Mouse (Mus musculus): ENCODE measurements around the gene Lhx5. TPM values are rescaled to one million over a fixed set of nuclear protein-coding genes. Genes with fewer than 3 reads are reported as not detected.

Gene Lhx5
- polyA plus RNA-seq, 1 experiment from 2014 or later: 0.16 TPM

GRCm38 (mm10) chr5:120420106-120420505 lies 11.4 kb upstream of the Lhx5 start:
- Histone ChIP-seq H3K4me2 (replicated peaks; ENCODE audit: low read depth) (no peak overlapping the region), H3K36me3 (ENCODE audit: control insufficient read depth, insufficient read depth, low read length) (no peaks in the 10 kb centered on the region), H3K9me3 (ENCODE audit: control insufficient read depth, low read length) (no peaks in the 10 kb centered on the region), H3K9ac (ENCODE audit: low read length) (no peak overlapping the region), H3K27ac (replicated peaks) (no peak overlapping the region), H3K4me1 (replicated peaks; ENCODE audit: control insufficient read depth, insufficient read depth) (no peaks in the 10 kb centered on the region), H3K27me3 (ENCODE audit: control insufficient read depth, insufficient read depth, low read length) (no peaks in the 10 kb centered on the region; the same call in 1 of the 2 replicates), H3K4me3 (ENCODE audit: low read depth, low read length) (no peak overlapping the region)
- no peak for ATAC-seq (ENCODE audit: low FRiP score, low TSS enrichment)
- TF ChIP-seq CTCF (IDR thresholded peaks at IDR 0.05; ENCODE audit: low read depth): no peak
- TF ChIP-seq EP300 (optimal IDR thresholded peaks at IDR 0.05): no peak
- no peak for DNase-seq (ENCODE audit: low spot score)
- WGBS: 78% methylated on average over 8 of the region's 8 CpGs

- TF ChIP-seq EP300 (optimal IDR thresholded peaks at IDR 0.05) (no peak), CTCF (IDR thresholded peaks at IDR 0.05; ENCODE audit: low read depth) (peak; percentile 10; the same call in 1 of the 2 replicates)
- Histone ChIP-seq H3K27ac (replicated peaks) (no peak overlapping the region), H3K36me3 (ENCODE audit: control insufficient read depth, insufficient read depth, low read length) (no peaks in the 10 kb centered on the region), H3K4me3 (ENCODE audit: low read depth, low read length) (no peak overlapping the region), H3K9me3 (ENCODE audit: control insufficient read depth, low read length) (no peaks in the 10 kb centered on the region), H3K9ac (ENCODE audit: low read length) (no peak overlapping the region), H3K4me2 (replicated peaks; ENCODE audit: low read depth) (no peak overlapping the region), H3K27me3 (ENCODE audit: control insufficient read depth, insufficient read depth, low read length) (peaks cover 11% of the 10 kb centered on the region), H3K4me1 (replicated peaks; ENCODE audit: control insufficient read depth, insufficient read depth) (no peaks in the 10 kb centered on the region)
- peak; percentile 89 for DNase-seq (ENCODE audit: low spot score)
- ATAC-seq (ENCODE audit: low FRiP score, low TSS enrichment): peak; percentile 76
- WGBS: 1% methylated on average over 19 of the region's 19 CpGs
These were observed 7.5 kb upstream of the Lhx5 start for GRCm38 (mm10) chr5:120424039-120424438.

DNA sequence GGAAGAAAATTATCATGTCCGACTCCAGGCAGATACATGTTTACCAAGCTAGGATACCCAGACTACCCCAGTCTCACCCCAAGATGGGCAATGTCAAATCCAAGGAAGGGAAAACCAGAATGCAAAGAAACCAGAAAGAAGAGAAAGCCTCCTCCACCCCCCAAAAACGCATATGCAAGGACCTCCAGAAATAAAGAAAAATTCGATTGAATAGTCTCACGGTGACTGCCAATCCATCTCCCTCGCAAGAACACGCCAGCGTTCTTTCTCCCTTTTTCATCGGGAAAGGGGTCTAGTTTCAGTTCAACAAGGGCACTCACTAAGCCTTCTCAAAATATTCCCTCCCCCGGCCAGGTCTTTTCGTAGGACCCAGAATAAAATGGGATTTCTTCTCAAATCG lies 6.8 kb upstream of the Lhx5 start:
- WGBS: 2% methylated on average over 11 of the region's 11 CpGs

DNA sequence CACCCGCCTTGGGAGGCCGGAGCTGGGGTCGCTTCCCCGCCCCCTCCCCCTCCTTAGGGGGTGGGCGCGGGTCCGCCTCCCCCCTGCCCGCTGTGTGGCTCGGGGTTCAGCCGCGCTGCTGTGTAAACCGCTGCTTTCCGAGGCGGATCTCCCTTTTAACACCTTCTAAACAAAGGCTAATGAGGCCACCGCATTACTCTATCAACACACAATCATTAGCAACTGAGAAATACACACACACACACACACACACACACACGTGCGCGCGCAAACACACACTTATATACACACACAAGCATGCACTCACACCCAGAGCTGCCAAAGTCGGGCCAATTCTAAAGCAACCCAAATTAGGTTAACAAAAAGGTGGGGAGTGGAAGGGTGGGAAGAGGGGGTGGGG lies 5.8 kb upstream of the Lhx5 start:
- Histone ChIP-seq H3K36me3 (ENCODE audit: control insufficient read depth, insufficient read depth, low read length) (no peaks in the 10 kb centered on the region), H3K27me3 (ENCODE audit: control insufficient read depth, insufficient read depth, low read length) (peaks cover 13% of the 10 kb centered on the region), H3K9ac (ENCODE audit: low read length) (no peak overlapping the region), H3K9me3 (ENCODE audit: control insufficient read depth, low read length) (no peaks in the 10 kb centered on the region), H3K4me2 (replicated peaks; ENCODE audit: low read depth) (no peak overlapping the region), H3K27ac (replicated peaks) (no peak overlapping the region), H3K4me1 (replicated peaks; ENCODE audit: control insufficient read depth, insufficient read depth) (no peaks in the 10 kb centered on the region), H3K4me3 (ENCODE audit: low read depth, low read length) (no peak overlapping the region)
- no peak for DNase-seq (ENCODE audit: low spot score)
- no peak for TF ChIP-seq CTCF (IDR thresholded peaks at IDR 0.05; ENCODE audit: low read depth)
- no peak for TF ChIP-seq EP300 (optimal IDR thresholded peaks at IDR 0.05)
- 1% methylated on average over 11 of the region's 20 CpGs for WGBS
- ATAC-seq (ENCODE audit: low FRiP score, low TSS enrichment): no peak

More for the DNA sequence above, 6.8 kb upstream of the Lhx5 start:
- Histone ChIP-seq H3K4me2 (replicated peaks; ENCODE audit: low read depth) (no peak overlapping the region), H3K4me1 (replicated peaks; ENCODE audit: control insufficient read depth, insufficient read depth) (no peaks in the 10 kb centered on the region), H3K9me3 (ENCODE audit: control insufficient read depth, low read length) (no peaks in the 10 kb centered on the region), H3K27ac (replicated peaks) (no peak overlapping the region), H3K4me3 (ENCODE audit: low read depth, low read length) (no peak overlapping the region), H3K27me3 (ENCODE audit: control insufficient read depth, insufficient read depth, low read length) (peaks cover 11% of the 10 kb centered on the region), H3K36me3 (ENCODE audit: control insufficient read depth, insufficient read depth, low read length) (no peaks in the 10 kb centered on the region), H3K9ac (ENCODE audit: low read length) (no peak overlapping the region)
- DNase-seq (ENCODE audit: low spot score): no peak
- TF ChIP-seq EP300 (optimal IDR thresholded peaks at IDR 0.05) (no peak), CTCF (IDR thresholded peaks at IDR 0.05; ENCODE audit: low read depth) (no peak)
- no peak for ATAC-seq (ENCODE audit: low FRiP score, low TSS enrichment)

- Histone ChIP-seq H3K4me3 (ENCODE audit: low read depth, low read length) (no peak overlapping the region), H3K4me1 (replicated peaks; ENCODE audit: control insufficient read depth, insufficient read depth) (no peaks in the 10 kb centered on the region), H3K9me3 (ENCODE audit: control insufficient read depth, low read length) (no peaks in the 10 kb centered on the region), H3K4me2 (replicated peaks; ENCODE audit: low read depth) (no peak overlapping the region), H3K27ac (replicated peaks) (no peak overlapping the region), H3K27me3 (ENCODE audit: control insufficient read depth, insufficient read depth, low read length) (peaks cover 19% of the 10 kb centered on the region), H3K9ac (ENCODE audit: low read length) (no peak overlapping the region), H3K36me3 (ENCODE audit: control insufficient read depth, insufficient read depth, low read length) (no peaks in the 10 kb centered on the region)
- WGBS: under 1% methylated on average over 10 of the region's 10 CpGs
- ATAC-seq (ENCODE audit: low FRiP score, low TSS enrichment): no peak
- DNase-seq (ENCODE audit: low spot score): no peak
- TF ChIP-seq EP300 (optimal IDR thresholded peaks at IDR 0.05) (no peak), CTCF (IDR thresholded peaks at IDR 0.05; ENCODE audit: low read depth) (no peak)
These were observed 4.9 kb upstream of the Lhx5 start for GRCm38 (mm10) chr5:120426572-120426971.

DNA sequence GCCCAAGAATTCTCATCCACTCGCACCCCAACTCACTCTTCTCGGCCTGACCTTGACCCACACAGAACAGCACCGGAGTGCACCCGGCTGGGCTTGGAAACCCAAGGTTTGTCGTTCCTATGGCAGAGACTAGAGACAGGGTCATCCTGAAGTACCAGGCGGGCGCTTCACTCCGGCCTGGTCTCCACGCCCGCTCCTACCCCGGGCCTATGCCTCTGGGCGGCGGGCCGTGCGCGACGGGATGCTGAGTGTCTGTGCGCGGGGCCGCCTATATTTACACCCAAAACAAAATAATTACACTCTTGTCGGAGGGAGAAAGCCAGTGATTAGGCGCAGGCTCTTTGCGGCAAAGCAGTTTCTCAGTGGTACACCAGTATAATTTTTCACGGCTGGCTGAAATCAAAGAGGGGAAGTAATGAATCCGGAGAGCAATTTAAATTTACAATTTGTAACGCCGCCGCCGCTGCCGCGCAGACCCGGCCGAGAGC lies 4.0 kb upstream of the Lhx5 start:
- Histone ChIP-seq H3K36me3 (ENCODE audit: control insufficient read depth, insufficient read depth, low read length) (no peaks in the 10 kb centered on the region), H3K9me3 (ENCODE audit: control insufficient read depth, low read length) (no peaks in the 10 kb centered on the region), H3K4me2 (replicated peaks; ENCODE audit: low read depth) (no peak overlapping the region), H3K4me3 (ENCODE audit: low read depth, low read length) (no peak overlapping the region), H3K27ac (replicated peaks) (no peak overlapping the region), H3K27me3 (ENCODE audit: control insufficient read depth, insufficient read depth, low read length) (peaks cover 28% of the 10 kb centered on the region), H3K4me1 (replicated peaks; ENCODE audit: control insufficient read depth, insufficient read depth) (no peaks in the 10 kb centered on the region), H3K9ac (ENCODE audit: low read length) (no peak overlapping the region)
- WGBS: under 1% methylated on average over 33 of the region's 33 CpGs
- ATAC-seq (ENCODE audit: low FRiP score, low TSS enrichment): no peak
- TF ChIP-seq CTCF (IDR thresholded peaks at IDR 0.05; ENCODE audit: low read depth) (no peak), EP300 (optimal IDR thresholded peaks at IDR 0.05) (no peak)
- DNase-seq (ENCODE audit: low spot score): no peak
